Mouse (Mus musculus) spleen, adult 2 months (tissue): ENCODE data around the gene Inpp4a.

Experiments used
- CTCF ChIP-seq: fragments of 200-500 bp; IDR thresholded peaks from 2 replicates; pipeline ENCODE4 v1.5.1; 2011; ENCODE audit warnings: mild to moderate bottlenecking, inconsistent platforms; ENCODE audit not compliant: insufficient read depth, insufficient read length, insufficient replicate concordance; ENCODE audit errors: extremely low read depth
- POLR2A ChIP-seq: fragments of 200-500 bp; IDR thresholded peaks from 2 replicates; pipeline ENCODE4 v1.6.1; 2011; ENCODE audit warnings: low read depth, low read length, inconsistent platforms

DNA sequence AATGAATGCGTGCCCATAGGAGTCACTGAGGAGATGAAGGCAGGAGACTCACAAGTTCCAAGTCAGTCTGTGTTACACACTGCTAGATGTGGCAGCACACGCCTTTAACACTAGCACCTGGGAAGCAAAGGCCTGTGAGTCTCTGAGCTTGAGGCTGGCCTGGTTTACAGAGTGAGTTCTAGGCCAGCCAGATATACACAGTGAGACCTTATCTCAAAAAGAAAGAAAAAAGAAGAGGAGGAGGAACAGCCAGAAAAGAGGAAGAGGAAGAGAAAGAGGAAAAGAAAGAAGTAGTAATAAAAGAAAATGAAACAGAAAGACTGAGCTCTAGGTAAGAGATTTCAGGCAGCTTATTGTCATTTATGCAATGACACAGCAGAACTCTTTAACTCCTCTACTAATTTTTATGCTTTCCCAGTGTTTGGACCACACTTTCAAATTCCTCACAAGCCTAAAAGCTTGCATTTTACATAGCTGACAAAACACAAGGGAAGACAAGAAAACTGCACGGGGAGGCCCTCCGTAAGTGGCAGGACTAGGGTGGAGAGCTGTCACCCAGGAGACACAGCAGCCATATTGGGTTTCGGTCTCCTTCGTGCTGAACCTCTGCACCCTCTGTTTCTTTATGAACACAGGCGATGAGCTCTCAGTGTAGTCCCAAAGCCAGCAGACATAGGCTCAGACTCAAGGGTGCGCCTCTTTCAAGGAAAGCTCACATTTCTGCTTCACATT lies 127.6 kb downstream of the Inpp4a start:
- TF ChIP-seq POLR2A (no peak), CTCF (no peak)
